27 mouse cellular contexts compared by ENCODE assay signal in the genomic region with DNA sequence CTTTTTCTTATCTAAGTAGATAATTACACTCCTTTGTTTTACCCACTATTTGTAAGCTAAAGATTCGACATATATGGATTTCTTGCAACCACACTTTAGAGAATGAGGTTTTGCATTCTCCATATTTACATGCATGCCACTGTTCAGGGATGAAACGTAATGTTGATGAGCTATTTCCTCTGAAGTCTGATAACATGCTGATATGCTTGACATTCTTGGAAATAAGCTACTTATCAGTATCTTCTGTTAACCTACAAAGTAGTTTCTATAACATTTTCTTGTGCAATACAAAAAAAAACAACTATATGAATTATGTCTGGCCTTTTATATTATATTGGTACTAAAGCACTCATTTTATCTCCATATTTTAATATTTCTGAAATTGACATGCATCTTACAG.
"Had no signal": no experiment of that assay in that cellular context is flagged by ENCODE, and none has a peak within 500 bp of the region (broad histone marks: within the 10 kb centered on the region; RNA-seq: fewer than 3 reads in every experiment).

No protein-coding gene starts in this region.

- H3K4me2 ChIP-seq: embryonic facial prominence, embryonic 12.5 days; embryonic facial prominence, embryonic 13.5 days; embryonic facial prominence, embryonic 15.5 days; forebrain, embryonic 12.5 days; forebrain, embryonic 13.5 days; forebrain, embryonic 15.5 days had no signal

- H3K27me3 ChIP-seq: embryonic facial prominence, embryonic 12.5 days; embryonic facial prominence, embryonic 13.5 days; embryonic facial prominence, embryonic 15.5 days; forebrain, embryonic 12.5 days; forebrain, embryonic 13.5 days; forebrain, embryonic 15.5 days had no signal

- H3K9me3 ChIP-seq: embryonic facial prominence, embryonic 10.5 days; embryonic facial prominence, embryonic 12.5 days; embryonic facial prominence, embryonic 13.5 days; embryonic facial prominence, embryonic 15.5 days; forebrain, embryonic 10.5 days; forebrain, embryonic 12.5 days; forebrain, embryonic 13.5 days; forebrain, embryonic 15.5 days had no signal

- DNase-seq: cerebellum, adult 9-10 months; cerebellum, adult 9-11 months; cerebellum, postnatal 10 days; cerebellum, postnatal 14 days; cerebellum, postnatal 25 days; cerebellum, postnatal 36 days; embryo, embryonic 11 days; forebrain, postnatal 0 days; gastrocnemius, adult 2 months; gastrocnemius, postnatal 10 days; gastrocnemius, postnatal 14 days; gastrocnemius, postnatal 25 days; gastrocnemius, postnatal 36 days; heart, adult 11 months; heart, adult 18-20 months; heart, adult 2 months had no signal

- H3K27ac ChIP-seq: embryonic facial prominence, embryonic 10.5 days; embryonic facial prominence, embryonic 12.5 days; embryonic facial prominence, embryonic 13.5 days; embryonic facial prominence, embryonic 15.5 days; forebrain, embryonic 10.5 days; forebrain, embryonic 12.5 days; forebrain, embryonic 13.5 days; forebrain, embryonic 15.5 days; gastrocnemius, adult 2 months; heart, adult 2 months had no signal

- H3K9ac ChIP-seq: embryonic facial prominence, embryonic 12.5 days; embryonic facial prominence, embryonic 13.5 days; embryonic facial prominence, embryonic 15.5 days; forebrain, embryonic 12.5 days; forebrain, embryonic 13.5 days; forebrain, embryonic 15.5 days; forebrain, postnatal 0 days had no signal

- H3K4me3 ChIP-seq: embryonic facial prominence, embryonic 10.5 days; embryonic facial prominence, embryonic 12.5 days; embryonic facial prominence, embryonic 13.5 days; embryonic facial prominence, embryonic 15.5 days; erythroblast, embryonic 14.5 days; forebrain, embryonic 10.5 days; forebrain, embryonic 12.5 days; forebrain, embryonic 13.5 days; forebrain, embryonic 15.5 days; gastrocnemius, adult 2 months; heart, adult 2 months had no signal

- H3K4me1 ChIP-seq: embryonic facial prominence, embryonic 10.5 days; embryonic facial prominence, embryonic 12.5 days; embryonic facial prominence, embryonic 13.5 days; embryonic facial prominence, embryonic 15.5 days; forebrain, embryonic 10.5 days; forebrain, embryonic 12.5 days; forebrain, embryonic 13.5 days; forebrain, embryonic 15.5 days had no signal

- H3K36me3 ChIP-seq: embryonic facial prominence, embryonic 10.5 days; embryonic facial prominence, embryonic 12.5 days; embryonic facial prominence, embryonic 13.5 days; embryonic facial prominence, embryonic 15.5 days; forebrain, embryonic 10.5 days; forebrain, embryonic 12.5 days; forebrain, embryonic 15.5 days had no signal

- ATAC-seq: forebrain, embryonic 13.5 days; forebrain, embryonic 14.5 days; forebrain, embryonic 15.5 days; forebrain, embryonic 16.5 days; forebrain, postnatal 0 days had no signal
